Mouse (Mus musculus): ENCODE results near the gene A630095N17Rik.

A630095N17Rik gene

DNA sequence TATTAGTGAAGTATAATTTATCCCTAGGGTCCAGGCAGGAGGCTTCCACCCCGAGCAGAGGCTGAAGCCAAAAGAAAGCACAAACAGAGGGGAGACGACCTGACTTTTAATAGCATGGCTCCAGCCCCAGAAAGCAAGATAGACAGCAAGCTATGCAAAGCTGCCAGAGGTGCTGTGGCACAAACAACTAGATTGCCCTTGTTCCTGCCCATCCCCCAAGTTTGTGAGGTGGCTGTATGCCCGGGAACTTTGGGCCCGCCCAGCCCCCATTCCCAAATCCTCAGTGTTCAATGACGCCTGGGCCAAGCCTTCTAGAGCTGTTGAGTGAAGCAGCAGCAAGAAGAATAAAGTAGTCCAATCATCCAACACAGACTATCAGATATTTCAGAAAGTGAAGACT, 17.0 kb downstream of the A630095N17Rik start:
- DNase-seq (ENCODE audit: low read depth, low spot score): no peak

DNA sequence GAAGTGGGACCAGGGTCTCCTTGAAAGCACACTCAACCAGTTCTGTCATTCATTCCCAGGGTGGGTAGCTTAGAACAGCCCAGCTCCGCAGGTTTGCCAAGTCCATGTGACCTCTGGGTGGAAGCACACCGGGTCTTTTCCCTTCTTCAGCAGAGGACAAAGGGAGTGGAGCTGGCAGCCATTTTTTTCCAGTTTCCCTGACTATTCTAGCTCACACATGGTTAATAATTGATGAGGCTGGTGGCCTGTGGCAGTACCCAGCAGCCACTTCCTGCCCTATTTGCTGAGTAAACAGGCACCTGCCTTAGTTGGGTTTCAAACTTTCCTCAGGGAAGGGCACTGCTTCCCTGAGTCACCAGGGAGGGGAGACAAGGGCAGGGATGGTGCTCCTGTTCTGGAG, 17.5 kb downstream of the A630095N17Rik start:
- peak; percentile 20 for DNase-seq (ENCODE audit: low read depth, low spot score)

DNA sequence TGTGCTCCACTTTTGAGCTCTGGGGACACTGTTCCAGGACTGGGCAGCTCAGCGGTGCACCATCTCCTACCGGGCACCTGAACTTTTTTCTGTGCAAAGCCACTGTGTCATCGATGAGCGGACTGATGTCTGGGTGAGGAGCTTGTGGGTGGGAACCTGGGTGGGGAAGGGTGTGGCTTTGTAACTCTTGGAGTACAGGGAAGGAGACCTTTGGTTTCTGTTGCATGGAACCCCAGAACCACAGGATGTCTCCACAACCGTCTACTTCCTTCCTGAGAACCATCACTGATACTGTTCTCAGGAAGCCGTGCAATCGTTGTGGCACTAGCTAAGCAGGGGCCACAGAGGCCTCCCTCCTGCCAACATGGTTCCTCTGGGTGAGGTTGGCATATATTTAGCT, 18.8 kb downstream of the A630095N17Rik start:
- no peak for DNase-seq (ENCODE audit: low read depth, low spot score)

DNA sequence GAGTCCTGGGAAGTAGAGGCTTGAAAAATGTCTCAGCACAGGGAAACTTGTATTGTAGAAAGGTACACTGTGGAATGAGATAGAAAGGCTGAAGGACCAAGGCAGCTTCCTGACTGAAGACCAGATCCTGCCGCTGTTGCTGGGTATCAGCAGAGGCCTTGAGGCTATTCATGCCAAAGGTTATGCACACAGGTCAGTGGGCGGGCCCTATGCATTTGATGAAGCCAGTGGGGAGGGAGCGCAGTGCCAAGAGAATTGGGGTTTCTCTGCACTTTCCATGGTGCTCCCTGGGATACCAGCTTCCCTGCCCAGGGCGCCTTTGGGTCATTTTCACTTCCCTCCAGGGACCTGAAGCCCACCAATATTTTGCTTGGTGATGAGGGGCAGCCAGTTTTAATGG, 19.4 kb downstream of the A630095N17Rik start:
- peak; percentile 17 for DNase-seq (ENCODE audit: low read depth, low spot score)

DNA sequence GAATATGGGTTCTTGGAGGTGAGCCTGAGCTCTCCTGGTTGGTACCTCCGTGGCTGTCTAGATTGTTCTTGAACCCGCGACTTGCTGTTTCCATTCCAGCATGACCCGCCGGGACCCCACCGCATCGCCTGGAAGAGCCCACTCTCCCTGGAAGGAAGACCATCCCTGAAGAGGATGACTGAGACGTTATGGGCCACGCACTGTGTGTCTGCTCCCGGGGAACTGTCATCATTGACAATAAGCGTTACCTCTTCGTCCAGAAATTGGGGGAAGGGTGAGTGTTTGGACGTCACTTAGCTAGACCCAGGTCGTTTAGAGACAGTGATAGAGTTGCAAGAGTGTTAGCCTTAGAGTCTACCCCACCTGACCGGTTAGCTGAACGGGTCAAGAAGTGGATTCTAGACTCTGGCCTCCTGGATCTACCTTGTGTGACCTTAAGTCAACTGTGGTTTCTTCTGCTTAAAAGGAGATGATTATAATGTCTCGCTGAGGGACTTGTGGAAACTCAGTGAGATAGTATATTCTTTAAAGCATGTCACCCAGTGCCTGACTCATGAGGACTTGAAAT, 20.7 kb downstream of the A630095N17Rik start:
- DNase-seq (ENCODE audit: low read depth, low spot score): no peak

DNA sequence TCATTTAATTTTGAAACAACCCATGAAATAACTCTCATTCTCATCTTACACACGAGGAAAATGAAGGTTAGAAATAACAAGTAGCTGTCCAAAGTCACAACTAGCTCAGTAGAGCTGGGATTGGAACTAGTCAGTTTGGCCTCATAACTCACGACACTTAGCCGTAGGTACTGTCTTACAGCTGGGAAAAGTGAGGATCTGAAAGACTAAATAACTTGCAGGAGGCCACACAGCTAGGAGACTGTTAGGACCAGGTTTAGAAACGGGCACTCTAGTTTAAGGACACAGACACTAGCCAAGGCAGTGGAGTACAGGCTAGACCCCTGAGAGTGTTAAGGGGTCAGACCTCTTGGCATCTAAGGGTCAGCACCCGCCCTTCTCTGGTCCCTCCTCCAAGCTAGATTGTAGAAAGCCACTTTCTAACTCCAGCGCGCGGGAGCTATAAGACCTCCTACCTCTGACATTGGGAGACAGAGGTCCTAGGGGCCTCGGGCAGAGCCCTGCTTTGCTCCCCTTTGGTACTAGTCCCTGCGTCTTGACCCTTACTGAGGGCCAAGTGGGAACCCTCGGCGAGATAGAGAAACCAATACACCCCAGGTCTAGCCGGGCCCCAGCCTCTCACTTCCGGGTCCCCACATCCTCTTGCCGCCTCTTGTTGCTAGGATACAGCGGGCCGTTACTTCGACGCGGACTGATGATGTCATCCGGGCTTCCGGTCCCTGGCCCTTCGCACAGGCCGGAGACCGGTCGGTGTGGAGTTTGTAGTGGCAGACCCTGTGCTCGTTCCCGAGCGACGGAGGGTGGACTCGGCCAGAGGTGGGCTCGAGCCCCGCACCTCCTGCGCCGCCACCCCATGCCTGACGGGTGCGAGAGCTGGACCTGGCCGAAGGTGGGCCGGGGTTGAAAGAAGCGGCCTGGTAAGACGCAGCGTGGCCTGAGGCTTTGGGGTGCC, 21.5 kb downstream of the A630095N17Rik start, which contains the start of the genes Glb1l and Stk16:
Glb1l (minus strand) TSS at position 678 of the 952 bp plus-strand sequence.
Stk16 (plus strand) TSS at position 703 of the 952 bp plus-strand sequence.
- peak; percentile 95 for DNase-seq (ENCODE audit: low read depth, low spot score)

DNA sequence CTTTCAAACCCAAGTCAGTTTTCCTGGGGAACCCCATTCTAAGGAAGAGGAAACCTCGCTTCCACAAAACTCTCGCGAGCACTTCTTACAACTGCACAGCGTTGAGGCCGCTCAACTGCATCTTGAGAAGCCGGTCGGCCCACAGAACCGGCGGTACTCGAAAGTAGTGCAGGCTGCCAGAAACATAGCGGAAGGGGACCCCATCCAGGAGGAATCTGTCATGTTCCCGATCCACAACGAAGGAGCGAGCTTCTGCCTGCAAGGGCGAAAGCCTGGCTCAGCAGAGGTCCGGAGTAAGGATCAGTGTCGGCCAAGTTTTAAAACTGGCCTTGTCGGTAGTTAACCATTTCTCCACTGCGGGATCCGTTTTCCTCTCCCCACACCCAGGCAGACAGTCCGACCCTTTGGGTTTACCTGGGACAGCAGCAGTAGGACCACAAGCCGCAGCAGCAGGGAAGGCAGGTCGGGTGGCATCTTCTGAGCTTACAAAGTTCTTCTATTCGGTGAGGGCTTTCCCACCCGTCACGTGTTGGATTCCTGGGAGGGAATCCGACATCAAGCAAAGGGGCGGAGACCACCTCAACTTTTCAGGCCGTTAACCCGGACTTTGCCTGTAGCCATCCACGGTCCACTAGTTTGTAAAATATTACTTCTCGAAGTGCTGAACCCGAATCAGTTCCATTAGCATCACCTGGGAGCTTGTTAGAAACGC, 22.8 kb downstream of the A630095N17Rik start:
- DNase-seq (ENCODE audit: low read depth, low spot score): peak; percentile 71

DNA sequence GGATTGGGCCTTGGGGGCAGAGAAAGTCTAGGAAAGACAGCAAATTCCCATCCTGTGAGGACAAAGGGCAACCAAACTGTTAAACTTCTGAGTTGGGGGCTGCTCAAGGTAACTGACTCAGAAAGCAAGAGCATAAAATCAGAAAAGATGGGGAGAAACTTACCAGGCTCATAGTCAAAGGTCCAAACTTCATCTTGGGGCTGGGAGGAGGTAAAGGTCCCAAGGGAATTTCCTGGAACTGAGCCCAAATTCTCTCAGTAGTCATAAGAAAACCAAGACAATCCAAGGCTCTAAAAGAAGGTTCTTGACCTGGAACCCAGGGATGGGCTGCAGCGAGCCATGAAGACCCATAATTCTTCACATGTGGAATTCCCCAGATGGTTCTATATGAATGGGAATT, 30.7 kb downstream of the A630095N17Rik start:
- no peak for DNase-seq (ENCODE audit: low read depth, low spot score)

DNA sequence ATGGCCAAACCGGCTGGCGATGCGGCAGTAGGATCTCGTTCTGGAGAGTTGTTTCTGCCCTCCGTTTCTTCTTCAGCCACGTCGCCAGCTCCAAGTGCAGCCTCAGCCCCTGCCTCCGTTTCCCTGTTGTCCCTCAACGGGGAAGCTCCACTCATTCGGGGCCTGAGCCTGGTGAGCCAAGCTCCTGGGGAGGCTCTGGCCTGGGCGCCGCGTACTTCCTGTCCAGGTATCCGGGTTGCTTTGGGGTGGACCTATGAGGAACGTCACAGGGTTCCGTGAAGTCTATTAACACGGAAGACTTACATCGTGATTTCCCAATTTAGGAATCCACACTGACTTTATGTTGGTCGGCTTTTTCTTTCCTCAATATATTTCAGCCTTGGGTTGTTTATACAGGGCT, 39.5 kb downstream of the A630095N17Rik start:
- no peak for DNase-seq (ENCODE audit: low read depth, low spot score)

DNA sequence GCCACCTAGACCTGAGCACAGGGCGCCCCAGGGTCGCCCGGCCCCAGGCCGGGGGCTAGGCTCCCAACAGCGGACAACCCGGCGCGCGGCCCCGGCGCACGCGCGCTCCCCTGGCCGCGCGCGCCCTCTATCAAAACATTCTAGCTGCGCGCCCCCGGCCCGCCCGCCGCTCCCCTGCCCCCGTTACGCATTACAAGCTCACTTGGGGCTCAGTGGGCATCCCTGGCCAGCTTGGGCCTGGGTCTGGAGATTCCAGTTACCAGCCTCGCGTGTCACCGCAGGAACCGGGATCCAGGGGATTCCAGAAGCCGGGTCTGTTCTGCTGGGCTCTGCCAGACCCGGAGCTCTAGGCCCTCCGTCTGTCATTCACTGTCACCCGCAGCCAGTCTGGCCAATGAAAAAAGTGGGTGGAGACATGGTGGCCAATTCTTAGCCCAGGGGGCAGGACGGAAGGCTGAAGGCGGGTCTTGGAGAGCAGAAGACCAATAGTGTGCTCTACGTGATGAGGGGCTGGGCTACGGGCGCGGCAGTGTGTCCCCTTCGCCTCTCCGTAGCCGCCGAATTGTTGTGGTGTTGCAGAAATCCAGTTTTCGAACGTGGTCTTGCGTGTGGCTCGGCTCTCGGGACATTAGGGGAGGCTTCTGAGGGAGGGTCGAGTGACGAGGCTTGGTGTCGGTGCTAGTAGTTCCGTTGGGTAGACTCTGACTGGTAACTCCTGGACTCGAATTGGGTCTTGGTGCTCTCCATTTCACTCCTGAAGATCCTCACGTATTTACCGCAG, 40.1 kb downstream of the A630095N17Rik start, which contains the start of the genes Ankzf1 and Atg9a:
Ankzf1 (plus strand) TSS at position 530 of the 781 bp plus-strand sequence.
Atg9a (minus strand) TSS at position 575 of the 781 bp plus-strand sequence.
- DNase-seq (ENCODE audit: low read depth, low spot score): peak; percentile 99

DNA sequence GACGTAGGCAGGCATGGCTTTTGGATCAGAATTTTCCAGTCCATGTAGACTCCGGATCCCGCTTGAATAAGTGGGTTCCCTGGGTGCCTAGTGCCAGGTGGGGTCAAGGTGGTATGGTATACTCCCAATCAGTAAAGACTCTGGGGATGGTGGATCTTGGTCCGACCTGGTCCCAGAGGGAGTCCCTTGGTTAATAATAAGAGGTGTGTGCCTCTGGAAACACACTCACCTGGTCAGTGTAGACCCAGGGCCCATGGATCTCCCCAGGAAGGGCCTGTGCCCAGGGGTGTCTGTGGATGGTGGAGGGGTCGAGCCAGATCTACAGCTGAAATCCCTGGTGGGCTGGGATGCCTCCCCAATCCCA, 40.7 kb downstream of the A630095N17Rik start:
- DNase-seq (ENCODE audit: low read depth, low spot score): no peak

DNA sequence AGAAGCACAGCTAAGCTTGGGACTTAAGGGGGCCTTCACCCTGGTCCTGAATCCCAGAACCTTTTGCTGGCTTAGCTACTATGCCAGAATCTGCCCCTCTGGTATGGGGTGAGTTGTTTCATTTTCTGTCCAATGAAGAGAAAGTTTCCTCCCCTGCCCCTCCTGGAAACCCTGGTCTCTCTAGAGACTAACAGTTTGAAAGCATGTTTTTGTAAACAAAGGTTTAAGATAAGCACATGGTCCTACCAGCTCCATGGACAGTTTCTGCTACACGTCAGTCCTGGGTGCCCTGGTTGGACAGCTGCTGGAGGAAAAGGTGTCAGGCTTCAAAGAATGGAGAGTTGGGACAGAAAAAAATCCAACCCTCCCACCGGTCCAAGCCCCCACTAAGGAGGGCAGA, 41.3 kb downstream of the A630095N17Rik start:
- no peak for DNase-seq (ENCODE audit: low read depth, low spot score)

DNA sequence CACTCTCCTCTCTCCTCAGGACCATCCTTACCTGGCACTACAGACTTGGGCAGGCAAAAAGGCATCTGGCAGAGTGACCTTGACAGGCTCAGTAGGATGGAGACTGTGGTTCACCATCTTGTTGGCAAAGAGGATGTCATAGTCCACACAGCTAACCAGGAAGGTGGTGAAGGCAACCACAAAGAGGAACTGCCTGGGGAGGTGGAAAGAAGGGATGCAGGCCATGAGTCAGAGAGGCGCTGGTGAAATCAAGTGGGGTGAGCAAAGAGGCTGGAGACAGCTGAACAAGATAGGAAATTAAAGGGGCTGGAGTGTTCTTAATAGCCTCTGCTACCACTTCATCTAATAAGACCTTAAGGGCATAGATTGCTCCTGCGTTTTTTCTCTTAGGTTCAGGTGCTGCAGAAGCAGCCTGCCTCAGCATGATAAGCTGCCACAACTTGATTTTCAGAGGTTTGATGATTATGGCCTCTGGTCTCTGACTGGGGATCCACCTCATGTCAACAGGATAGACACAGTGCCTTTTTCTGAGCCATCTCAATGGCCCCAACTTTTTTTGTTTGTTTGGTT, 43.9 kb downstream of the A630095N17Rik start:
- no peak for DNase-seq (ENCODE audit: low read depth, low spot score)

DNA sequence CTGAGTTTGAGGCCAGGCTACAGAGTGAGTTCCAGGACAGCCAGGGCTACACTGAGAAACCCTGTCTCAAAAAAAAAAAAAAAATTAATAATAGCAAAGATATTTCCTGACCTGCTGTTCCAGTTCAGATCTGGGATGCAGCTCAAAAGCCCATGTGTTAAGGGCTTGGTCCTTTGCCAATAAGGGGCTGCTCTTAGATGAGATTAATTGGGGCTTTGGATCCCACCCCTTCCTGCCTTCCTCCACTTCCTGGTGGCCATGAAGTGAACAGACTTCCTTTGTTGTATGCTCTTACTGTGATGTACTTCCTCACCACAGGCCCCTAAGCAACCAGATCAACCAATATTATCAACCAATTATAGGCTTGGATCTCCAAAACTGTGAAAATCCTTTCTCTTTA, 44.8 kb downstream of the A630095N17Rik start:
- no peak for DNase-seq (ENCODE audit: low read depth, low spot score)

DNA sequence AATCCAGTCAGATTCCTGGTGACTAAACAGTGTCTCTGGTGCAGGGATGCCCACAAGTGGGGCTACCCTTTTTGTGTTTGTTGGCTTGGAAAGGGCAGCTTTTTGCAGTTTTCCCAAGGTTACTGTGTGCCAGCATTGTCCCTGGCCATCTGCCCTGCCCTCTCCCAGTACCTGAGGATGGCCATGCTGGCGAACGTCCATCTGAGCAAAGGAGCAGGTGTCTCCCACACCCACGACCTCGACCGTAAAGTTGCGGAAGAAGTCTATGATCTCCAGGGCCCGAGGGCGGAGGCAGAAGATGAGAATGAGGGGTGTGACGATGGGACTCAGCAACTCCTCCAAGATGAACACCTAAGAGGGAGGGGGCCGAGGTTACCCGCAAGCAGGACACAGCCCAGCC, 46.4 kb downstream of the A630095N17Rik start:
- no peak for DNase-seq (ENCODE audit: low read depth, low spot score)

DNA sequence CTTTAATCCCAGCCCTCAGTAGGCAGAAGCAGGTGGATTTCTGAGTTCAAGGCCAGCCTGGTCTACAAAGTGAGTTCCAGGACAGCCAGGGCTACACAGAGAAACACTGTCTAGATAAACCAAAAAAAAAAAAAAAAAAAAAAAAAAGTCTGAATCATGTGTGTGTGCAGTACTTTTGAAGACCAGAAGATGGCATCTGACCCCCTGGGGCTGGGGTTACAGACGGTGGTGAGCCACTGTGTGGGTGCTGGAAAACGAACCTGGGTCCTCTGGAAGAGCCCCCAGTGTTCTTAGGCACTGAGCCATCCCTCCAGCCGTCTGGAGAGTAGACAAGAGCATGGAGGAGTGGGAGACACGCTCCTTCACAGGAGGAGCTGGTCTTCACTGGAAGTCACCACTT, 49.7 kb downstream of the A630095N17Rik start:
- peak; percentile 41 for DNase-seq (ENCODE audit: low read depth, low spot score)

DNA sequence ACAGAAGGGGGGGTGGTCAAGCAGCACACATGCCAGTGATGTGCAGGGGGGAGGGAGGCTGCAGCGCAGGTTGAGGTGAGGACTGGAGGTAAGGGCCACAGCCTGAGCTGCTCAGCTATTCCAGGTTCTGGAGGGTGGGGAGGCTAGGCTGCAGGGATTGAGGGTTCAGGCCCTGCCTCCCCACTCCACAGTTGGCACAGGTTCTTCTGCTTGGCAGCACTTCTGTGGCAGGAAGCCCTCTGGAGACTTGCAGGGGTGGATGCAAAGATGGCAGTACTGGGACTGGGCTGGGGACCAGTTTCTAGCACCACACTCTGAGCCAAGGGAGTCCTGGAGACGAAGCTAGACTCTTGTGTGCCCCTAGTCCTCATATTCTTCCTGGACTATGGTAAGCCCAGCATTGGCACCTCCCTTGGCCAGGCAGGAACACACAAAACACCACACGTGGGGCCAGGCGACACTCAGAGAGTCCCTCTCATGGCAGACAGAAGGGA, 50.5 kb downstream of the A630095N17Rik start:
- no peak for DNase-seq (ENCODE audit: low read depth, low spot score)

DNA sequence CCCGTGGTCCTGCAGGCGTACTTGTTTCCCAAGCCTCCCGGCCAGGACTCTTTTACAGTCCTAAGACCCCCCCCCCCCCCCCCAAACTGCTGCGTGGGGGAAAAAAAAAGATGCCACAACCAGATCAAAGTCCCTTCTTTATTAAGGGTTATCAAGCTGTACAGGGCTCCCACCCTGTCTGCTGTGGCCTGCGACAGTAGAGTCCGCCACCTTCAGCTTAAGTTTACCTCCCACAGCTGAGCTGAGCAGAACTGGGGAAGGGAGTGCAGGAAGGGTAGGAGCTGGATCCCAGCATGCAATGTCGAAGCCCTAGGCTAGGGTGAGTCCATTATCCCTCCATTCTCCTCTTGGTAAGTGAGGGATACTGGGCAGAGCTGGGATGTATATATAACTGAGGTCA, 51.2 kb downstream of the A630095N17Rik start:
- peak; percentile 17 for DNase-seq (ENCODE audit: low read depth, low spot score)

DNA sequence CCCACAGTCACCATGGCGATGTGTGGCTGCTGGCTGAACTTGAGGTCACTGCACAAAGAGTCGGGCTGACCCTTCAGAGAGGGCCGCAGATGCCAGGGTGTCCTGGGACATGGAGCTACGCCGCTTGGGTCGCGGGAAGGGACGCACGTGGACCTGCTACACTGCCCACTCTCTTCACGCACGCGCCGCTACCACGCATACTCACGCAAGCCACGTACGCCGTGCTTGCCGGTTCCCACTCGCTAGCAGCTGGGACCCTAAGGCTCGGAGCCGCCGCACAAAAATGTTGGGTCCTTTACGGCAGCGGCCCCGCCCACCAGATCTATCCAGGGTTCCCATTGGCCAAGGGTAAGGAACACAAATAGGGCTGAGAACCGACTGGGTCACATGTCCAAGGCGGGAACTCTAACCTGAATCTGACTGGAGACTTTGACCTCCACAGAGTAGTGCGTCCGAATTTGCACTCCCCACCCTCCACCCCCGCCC, 51.8 kb downstream of the A630095N17Rik start, which contains the start of gene Abcb6:
Abcb6 (minus strand) TSS at position 288 of the 486 bp plus-strand sequence.
- peak; percentile 96 for DNase-seq (ENCODE audit: low read depth, low spot score)

DNA sequence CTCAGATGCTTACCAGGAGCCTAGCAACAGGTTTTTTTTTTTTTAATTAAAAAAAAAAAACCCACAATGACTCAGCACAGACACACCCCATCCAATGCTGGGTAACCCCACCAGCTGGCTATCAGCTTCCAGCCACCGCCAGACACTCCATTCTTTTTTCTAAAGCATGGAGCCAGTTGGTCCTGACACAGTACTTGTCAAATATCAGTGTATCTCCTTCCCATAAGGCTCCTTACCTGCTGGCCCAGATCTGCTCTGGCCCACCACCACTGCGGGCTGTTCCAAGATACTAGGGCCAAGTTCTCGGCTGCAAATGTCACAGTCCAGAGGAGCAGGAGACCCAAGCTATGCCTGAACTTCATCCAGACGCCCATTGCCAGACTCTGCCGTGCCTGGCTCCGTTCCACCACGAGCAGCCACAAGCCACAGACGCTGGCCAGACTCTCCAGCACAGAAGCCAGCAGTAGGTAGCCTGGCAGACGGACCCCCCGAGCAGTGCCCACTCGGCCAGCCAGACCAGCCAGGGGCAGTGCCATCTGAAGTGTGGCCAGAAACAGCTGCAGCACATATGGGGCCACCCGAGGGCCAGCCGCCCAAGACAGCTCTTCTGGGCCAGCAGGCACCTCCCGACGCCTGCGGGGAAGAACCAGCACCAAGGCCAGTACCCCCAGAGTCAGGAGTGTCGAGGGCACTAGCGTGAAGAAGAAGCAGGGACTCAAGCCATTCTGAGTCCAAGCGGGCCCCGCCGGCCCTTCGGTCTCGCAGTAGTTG, 52.4 kb downstream of the A630095N17Rik start:
- DNase-seq (ENCODE audit: low read depth, low spot score): peak; percentile 62
